ENCODE assay signal across 23 mouse cellular contexts in genomic region chr13:4759965-4760364, GRCm38 (mm10).
"Had no signal": no experiment of that assay in that cellular context is flagged by ENCODE, and none has a peak within 500 bp of the region (broad histone marks: within the 10 kb centered on the region; RNA-seq: fewer than 3 reads in every experiment).

No protein-coding gene starts in this region.

- H3K4me1 ChIP-seq: heart, embryonic 13.5 days; heart, embryonic 15.5 days; hindbrain, embryonic 13.5 days; hindbrain, embryonic 15.5 days; limb, embryonic 13.5 days; limb, embryonic 15.5 days; liver, embryonic 12.5 days had no signal

- H3K27me3 ChIP-seq: heart, embryonic 13.5 days; heart, embryonic 15.5 days; hindbrain, embryonic 13.5 days; hindbrain, embryonic 15.5 days; limb, embryonic 13.5 days; limb, embryonic 15.5 days; liver, embryonic 12.5 days had no signal

- H3K27ac ChIP-seq: heart, adult 2 months; heart, embryonic 13.5 days; heart, embryonic 15.5 days; hindbrain, embryonic 13.5 days; hindbrain, embryonic 15.5 days; hindbrain, postnatal 0 days; limb, embryonic 13.5 days; limb, embryonic 15.5 days; liver, embryonic 12.5 days; liver, embryonic 14.5 days had no signal

- DNase-seq: gastrocnemius, postnatal 14 days; gastrocnemius, postnatal 36 days; heart, adult 11 months; heart, adult 2 months; heart, postnatal 14 days; heart, postnatal 36 days; kidney, adult 18-20 months; kidney, adult 8-10 months; kidney, postnatal 10 days; kidney, postnatal 25 days; kidney, postnatal 4 days; layer of hippocampus, adult 9-11 months; layer of hippocampus, postnatal 36 days; left cerebral cortex, postnatal 4 days had no signal

- H3K9me3 ChIP-seq: heart, embryonic 13.5 days; heart, embryonic 15.5 days; hindbrain, embryonic 13.5 days; hindbrain, embryonic 15.5 days; limb, embryonic 13.5 days; limb, embryonic 15.5 days; liver, embryonic 12.5 days had no signal

- H3K9ac ChIP-seq: heart, embryonic 13.5 days; heart, embryonic 15.5 days; hindbrain, embryonic 13.5 days; hindbrain, embryonic 15.5 days; limb, embryonic 13.5 days; limb, embryonic 15.5 days; liver, embryonic 12.5 days; liver, embryonic 14.5 days had no signal

- H3K36me3 ChIP-seq: heart, embryonic 13.5 days; heart, embryonic 15.5 days; hindbrain, embryonic 13.5 days; hindbrain, embryonic 15.5 days; limb, embryonic 13.5 days; limb, embryonic 15.5 days; liver, embryonic 12.5 days had no signal

- H3K4me3 ChIP-seq: heart, adult 2 months; heart, embryonic 13.5 days; heart, embryonic 15.5 days; hindbrain, embryonic 13.5 days; hindbrain, embryonic 15.5 days; limb, embryonic 13.5 days; limb, embryonic 15.5 days; liver, embryonic 12.5 days had no signal
